Mouse (Mus musculus) duodenum, adult 2 months (tissue): Measurements from ENCODE around the gene Mageb18. TPM values are rescaled to one million over a fixed set of nuclear protein-coding genes. Genes with fewer than 3 reads are reported as not detected.

Source experiments
- polyA plus RNA-seq: library from polyadenylated mRNA; depleted of rRNA; stranded (reverse); fragments of >200 nt; gene quantifications from 2 replicates; pipeline ENCODE4 v1.2.3, GENCODE M21; 2012; ENCODE audit warnings: low replicate concordance; rRNA removed

Mageb18 gene
- polyA plus RNA-seq: not detected in 2 replicates

GRCm38 (mm10) chrX:92599472-92599871 is at the start of gene Mageb18:
Gene Mageb18 (minus strand): TSS chrX:92599572.

DNA sequence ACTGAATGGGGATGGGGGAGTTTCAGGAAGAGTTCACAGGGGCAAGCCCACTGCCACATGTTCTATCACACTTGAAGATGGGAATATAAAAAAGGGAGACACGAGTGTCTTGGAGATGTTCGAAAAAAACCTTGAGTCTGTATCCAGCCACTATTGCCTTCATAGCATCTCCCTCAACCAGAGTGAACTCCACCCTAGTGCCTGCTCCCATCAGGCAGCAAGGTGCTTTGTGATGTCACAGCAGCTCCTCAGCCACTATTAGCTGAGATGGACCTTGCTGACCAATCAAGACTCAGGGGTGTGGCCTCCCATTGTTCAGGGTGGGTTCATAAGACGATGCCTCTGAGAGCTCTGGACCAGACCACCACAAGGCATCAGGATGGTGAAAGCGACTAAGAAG is 109.7 kb downstream of the Mageb18 start, which contains the start of gene Gm5941:
Gene Gm5941 (plus strand): TSS at position 301 of the 400 bp plus-strand sequence.

Other genes with a start within 250 kb of the Mageb18 start
- gene Gm5941, start 109.6 kb downstream of the Mageb18 start, polyA plus RNA-seq: not detected in 2 replicates